Mouse (Mus musculus) embryo, embryonic 11.5 days (tissue): ENCODE data around the gene Glis1.

ENCODE experiments used
- DNase-seq: peaks from one replicate; pipeline ENCODE4 v3.0.0-alpha.2; 2012; ENCODE audit warnings: low read depth, low spot score

Gene Glis1

GRCm38 (mm10) chr4:107622296-107622695 lies 187.9 kb downstream of the Glis1 start:
- DNase-seq, result no peak

GRCm38 (mm10) chr4:107623916-107624315 lies 189.5 kb downstream of the Glis1 start:
- DNase-seq, result no peak

GRCm38 (mm10) chr4:107624951-107625350 lies 190.6 kb downstream of the Glis1 start:
- peak; percentile 56 for DNase-seq

DNA sequence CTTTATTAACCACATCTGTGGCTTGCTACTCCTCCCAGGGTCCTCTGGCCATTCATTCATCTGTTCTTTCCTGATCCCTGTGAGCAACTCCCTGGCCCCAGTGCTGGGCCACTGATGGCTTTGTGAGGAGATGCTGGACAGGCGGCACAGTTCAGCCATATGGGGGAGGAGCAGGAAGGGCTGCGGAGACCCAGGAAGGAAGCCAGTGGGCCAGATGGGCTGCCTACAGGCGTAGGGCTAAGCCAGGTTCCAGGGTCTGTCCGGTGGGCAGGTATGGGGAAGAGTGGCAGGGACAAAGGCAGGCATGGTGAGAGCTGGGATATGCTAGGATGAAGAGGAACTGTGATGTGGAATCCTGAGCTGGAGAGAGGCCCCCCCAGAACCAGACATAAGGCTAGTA lies 193.8 kb downstream of the Glis1 start:
- no peak for DNase-seq

- DNase-seq, result no peak
Observed at GRCm38 (mm10) chr4:107628921-107629411, 194.6 kb downstream of the Glis1 start.

DNA sequence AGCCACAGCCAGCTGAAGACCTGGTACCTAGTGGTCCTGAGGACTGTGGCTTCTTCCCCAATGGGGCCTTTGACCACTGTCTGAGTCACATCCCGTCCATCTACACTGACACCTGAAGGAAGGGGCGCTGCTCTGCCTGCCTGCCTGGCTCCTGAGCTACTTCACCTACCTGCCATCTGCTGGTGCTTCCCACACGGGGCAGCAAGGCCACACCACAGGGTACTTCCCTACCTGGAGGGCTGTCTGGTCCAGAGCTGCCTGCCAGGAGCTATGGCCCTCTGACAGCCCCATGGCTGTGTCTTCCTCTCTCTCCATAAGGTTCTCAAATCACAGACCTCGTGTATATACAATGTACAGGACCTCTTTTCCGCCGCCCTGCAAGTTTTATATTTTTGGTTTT lies 200.2 kb downstream of the Glis1 start:
- DNase-seq, result no peak

DNA sequence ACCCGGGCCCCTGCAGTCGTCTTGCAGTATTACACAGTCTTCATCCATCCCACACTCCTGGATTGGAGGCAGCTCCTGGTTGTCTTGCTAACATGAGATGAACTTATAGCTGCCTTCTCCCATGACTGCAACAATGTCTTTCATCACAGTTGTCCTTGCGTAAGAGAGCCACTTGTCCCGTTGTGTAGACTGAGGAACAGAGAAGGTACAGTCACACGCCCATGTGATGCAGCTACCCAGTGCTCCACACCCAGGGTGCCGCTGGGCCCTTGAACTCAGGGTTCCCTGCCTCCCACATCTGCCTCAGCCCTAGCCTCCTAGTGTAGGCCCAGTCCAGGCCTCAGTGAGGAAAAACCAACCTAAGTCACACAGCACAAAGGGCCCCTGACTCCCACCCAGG lies 201.7 kb downstream of the Glis1 start:
- no peak for DNase-seq

GRCm38 (mm10) chr4:107637670-107638069 lies 203.3 kb downstream of the Glis1 start:
- no peak for DNase-seq

DNA sequence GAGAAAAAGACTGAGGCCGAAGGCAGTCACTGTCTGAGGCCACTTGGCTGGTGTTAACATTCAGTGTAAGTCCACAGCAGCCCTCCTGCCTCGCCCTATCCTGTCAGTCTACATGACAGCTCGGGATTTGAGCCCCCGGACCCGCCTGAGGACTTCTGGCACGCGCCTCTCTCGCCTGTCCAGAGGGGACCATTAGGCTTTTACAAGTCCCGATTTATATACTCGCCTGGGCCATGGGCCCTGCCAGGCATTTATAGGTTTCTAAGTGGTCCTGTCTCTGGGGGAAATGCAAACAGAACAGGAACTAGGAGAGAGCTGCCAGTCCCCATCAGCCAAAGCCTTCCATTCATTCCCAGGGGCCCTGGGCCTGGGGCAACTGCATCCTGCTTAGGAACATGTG lies 203.9 kb downstream of the Glis1 start:
- no peak for DNase-seq

- no peak for DNase-seq
Observed at GRCm38 (mm10) chr4:107641624-107642023, 207.2 kb downstream of the Glis1 start.

- DNase-seq, result no peak
Observed at GRCm38 (mm10) chr4:107648959-107649485, 214.6 kb downstream of the Glis1 start.

DNA sequence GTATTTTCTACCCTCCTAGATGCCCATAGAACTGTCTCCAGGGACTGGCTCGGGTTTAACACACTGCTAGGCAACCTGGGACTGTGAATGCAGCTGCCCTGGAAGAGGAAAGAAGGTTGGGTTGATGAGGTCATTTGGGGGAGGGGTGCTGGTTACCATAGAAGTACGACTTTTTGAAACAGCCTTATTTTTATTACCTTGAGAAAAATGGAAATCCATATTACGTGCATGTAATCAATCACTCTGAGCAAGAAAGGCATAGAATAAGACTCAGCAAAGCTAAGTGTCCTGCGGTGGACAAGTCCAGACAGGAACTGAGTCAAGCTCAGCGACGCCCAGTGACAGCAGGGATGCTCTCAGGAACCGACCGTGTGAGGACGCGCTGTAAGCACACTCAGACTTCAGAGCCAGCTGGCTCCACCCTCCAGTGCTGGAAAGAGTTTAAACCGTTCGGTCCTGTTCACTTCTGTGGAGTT lies 216.7 kb downstream of the Glis1 start:
- DNase-seq, result no peak

- peak; percentile 80 for DNase-seq
Observed at GRCm38 (mm10) chr4:107652598-107653279, 218.3 kb downstream of the Glis1 start.

GRCm38 (mm10) chr4:107653280-107653643 lies 218.9 kb downstream of the Glis1 start:
- no peak for DNase-seq

DNA sequence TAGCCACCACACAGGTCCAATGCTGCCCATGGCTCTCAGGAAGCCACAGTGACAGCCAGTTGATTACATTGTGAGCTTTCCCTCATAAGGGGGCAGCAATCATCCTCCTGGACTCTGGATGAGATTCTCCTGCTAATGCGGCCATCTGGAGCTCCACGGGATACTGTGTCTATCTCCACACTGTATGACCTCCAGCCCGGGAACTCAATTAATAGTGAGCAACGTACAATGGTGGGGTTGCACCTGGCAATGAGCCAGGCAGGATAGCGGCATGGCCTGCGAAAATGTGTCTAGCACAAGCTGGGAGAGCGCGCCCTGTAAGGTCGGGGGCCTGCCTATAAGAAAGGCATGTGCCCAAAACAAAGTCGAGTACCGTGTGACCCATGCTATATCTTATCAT lies 226.3 kb downstream of the Glis1 start:
- no peak for DNase-seq

GRCm38 (mm10) chr4:107668514-107668913 lies 234.1 kb downstream of the Glis1 start:
- DNase-seq, result no peak

DNA sequence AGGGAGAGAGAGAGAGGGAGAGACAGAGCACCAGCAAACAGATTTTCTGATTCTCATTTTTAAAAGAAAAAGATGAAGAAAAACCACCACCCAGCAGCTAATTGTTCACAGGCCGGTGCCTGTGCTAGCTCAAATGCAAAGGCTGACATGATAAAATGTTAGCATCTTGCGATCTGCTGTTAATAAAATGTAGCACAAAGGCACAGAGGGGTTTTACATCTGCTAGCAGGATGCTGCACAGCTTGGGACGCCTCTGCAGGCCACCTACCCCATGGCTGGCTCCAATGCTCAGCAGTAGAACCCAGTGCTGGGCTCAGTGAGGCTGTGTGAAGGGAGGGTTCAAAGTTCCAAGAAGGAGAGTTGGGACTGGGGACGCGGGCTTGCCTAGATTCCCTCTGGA lies 236.3 kb downstream of the Glis1 start:
- no peak for DNase-seq

DNA sequence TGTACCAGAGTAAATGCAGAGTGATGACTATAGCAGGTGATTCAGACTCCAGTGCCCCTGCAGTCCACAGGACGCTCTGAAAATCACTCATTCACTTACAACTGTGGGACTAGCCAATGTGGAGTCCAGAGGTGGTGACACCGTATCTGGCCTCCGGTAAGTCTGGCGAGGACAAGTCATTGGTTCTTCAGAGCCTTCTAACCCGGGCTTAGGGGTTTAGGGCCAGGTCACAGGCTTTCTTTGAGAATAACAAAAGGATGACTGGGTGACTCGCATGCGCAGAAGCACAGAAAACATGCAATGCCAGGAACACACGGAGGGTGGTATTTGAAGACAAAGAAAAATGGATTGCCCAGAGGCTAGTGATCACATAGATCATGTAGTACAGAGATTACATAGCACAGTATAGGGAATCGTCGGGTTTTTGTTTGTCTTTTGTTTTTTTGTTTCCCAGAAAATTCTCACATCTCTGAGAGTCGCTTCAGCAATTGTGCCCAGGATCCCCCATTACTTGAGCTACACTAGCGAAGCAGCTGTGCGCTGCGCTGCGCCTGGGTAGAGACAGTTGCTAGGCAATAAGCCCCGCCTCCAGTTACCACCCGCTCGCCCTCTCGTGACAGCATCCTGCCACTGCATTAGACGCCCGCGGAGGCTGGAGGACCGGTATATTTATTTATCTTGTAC lies 239.4 kb downstream of the Glis1 start:
- DNase-seq, result peak; percentile 78

DNA sequence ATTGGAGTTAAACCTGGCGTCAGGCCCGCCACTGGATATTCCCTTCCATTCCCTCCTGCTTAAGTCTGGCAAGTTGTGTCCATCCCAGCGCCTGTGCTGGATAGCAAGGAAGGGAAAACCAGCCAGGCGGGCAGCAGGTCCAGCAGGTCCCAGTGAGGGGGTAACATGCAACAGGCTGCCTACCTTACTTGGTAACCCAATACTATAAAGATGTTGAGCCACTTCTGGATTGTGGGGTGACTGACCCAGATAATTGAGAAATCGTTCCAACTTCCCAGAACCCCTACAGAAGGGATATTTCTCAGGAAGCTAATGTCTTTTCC lies 239.9 kb downstream of the Glis1 start:
- no peak for DNase-seq

- DNase-seq, result no peak
Observed at GRCm38 (mm10) chr4:107675645-107676044, 241.3 kb downstream of the Glis1 start.

- no peak for DNase-seq
Observed at GRCm38 (mm10) chr4:107680311-107681098, 246.1 kb downstream of the Glis1 start.
